Mouse (Mus musculus): ENCODE measurements around the gene Stx11. TPM values are rescaled to one million over a fixed set of nuclear protein-coding genes. Genes with fewer than 3 reads are reported as not detected.
"Not testable (repeated sequence)": the region's sequence is repeated elsewhere in the genome, so short reads cannot be mapped to it uniquely, and the experiment has no call there.

The Stx11 gene
- polyA plus RNA-seq, 1 experiment from 2014 or later, result 20.6 TPM

DNA sequence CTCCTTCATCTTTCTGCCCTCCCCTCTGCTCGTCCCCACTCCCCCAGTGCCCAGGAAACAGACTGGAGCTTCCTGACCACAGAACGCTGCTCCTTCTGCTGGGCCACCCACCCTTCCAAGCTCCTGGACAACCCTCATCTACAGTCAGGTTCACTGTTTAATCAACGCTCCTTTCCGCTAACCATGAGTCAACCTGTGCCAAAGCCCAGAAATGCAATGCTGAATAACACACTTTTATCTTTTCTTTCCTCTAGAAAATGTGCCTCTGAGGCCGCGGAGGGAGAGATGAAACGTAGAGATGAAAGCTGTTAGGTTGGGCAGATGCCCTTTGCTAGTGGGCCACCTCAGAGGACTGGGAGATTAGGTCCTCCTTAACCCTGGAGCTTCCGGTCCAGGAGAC, 2.6 kb downstream of the Stx11 start:
- DNase-seq (ENCODE audit: low spot score), result no peak

- DNase-seq (ENCODE audit: low spot score), result no peak
Measured at GRCm38 (mm10) chr10:12957271-12957670, 6.8 kb downstream of the Stx11 start.

DNA sequence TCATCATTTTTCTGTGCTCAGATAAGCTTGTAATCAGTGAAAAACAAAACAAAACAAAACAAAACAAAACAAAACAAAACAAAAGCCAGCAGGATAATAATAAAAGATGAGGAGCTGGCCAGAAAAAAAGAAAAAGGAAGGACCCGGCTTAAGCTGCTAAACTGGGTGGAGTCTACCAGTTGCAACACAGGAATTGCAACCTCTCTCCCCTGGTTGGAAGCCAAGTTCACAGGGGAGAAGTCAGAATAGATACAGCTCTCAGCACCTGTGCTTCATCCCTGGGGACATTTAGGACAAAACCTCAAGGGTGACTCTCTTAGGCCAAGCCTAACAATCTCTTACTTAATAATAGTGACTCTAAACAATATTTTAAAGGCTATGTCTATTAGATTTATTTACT, 8.3 kb downstream of the Stx11 start:
- no peak for DNase-seq (ENCODE audit: low spot score)

DNA sequence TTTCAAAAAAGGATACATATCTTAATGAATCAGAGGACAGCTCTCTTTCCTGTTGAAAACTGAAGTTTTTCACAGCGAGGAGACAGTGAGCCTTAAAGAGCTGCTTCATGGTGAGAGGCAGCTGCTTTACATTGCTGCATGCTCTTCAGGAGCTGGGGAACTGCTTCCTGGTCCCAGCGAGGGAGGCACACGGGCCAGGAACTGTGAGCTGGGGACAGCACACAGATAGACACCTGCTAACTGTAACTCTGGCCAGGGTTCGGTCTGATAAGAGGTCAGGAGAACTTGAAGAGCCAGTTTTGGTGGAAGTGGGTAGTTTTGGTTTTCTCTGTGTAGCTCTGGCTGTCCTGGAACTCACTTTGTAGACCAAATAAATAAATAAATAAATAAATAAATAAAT, 12.7 kb downstream of the Stx11 start:
- not testable (repeated sequence) for DNase-seq (ENCODE audit: low spot score)

DNA sequence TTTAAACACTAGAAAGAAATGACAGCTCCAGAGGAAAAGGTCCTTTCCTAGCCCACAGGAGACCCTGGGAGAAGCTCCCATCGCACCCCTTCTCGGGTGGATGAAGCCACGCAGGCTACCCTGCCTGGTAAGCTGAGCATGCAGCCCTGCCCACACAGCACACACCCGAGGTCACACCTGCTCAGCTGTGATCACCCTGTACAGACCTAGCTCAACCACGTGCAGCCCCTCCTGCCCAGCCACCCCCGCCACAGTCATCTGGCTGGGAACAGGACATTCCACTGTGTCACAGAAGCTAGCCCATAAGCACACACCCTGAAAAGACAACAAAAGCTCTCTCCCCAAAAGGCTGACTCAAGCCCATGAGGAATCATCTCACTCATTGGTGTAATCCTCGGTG, 14.8 kb downstream of the Stx11 start:
- DNase-seq (ENCODE audit: low spot score), result no peak

DNA sequence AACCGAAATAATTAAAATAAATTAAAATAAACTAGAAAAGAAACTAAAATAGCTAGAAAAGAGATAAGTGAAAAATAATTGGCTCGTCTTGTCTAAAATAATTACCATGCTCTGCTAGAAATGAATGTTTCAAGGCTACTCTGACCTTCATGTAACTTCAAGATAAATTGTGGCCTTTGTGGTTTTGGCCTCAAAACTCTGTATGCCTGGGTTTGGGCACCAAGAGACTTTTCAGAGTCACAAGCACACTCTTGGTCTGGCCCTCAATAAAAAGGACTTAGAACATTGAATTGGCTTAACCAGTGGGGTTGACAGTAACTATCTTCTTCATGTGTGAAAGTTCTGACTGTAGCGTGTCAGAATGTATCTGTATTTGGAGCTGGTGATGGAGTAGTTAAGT, 16.5 kb downstream of the Stx11 start:
- no peak for DNase-seq (ENCODE audit: low spot score)

DNA sequence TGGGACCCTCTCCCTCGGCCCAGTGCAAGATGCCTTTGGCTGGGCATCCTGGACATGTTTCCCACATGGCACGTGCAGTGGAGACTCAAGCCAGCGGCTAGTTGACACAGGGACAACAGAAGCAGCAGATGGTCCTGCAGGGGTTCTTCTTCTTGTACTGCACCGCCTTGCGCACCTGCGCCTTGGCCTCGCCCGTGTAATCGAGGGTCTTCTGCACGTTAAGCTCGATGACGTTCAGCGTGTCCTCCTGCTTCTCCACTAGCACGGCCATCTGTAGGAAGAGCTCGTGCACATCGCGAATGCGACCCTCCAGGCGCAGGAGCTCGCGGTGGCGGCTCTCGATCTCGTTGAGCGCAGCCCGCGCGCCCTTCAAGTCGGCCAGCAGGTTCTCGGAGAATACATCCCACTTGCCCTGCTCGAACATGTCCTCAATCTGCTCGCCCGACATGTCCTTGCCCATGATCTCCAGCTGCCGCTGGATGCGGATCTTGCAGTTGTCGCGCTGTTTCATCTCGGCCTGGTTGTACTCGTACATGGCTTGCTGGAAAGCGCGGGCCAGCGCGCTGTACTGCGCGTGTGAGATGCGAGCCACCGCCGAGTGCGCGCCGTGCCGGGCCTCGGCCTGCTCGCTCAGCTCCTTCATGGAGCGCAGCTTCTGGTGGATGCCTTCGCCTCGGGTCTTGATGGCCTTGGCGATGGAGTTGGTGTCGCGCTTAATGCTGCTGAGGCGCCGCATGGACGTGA, 22.9 kb downstream of the Stx11 start:
- no peak for DNase-seq (ENCODE audit: low spot score)

- no peak for DNase-seq (ENCODE audit: low spot score)
Measured at GRCm38 (mm10) chr10:12938763-12939162, 25.3 kb downstream of the Stx11 start.

- DNase-seq (ENCODE audit: low spot score), result no peak
Measured at GRCm38 (mm10) chr10:12936079-12936478, 28.0 kb downstream of the Stx11 start.

- no peak for DNase-seq (ENCODE audit: low spot score)
Measured at GRCm38 (mm10) chr10:12935575-12935974, 28.5 kb downstream of the Stx11 start.

DNA sequence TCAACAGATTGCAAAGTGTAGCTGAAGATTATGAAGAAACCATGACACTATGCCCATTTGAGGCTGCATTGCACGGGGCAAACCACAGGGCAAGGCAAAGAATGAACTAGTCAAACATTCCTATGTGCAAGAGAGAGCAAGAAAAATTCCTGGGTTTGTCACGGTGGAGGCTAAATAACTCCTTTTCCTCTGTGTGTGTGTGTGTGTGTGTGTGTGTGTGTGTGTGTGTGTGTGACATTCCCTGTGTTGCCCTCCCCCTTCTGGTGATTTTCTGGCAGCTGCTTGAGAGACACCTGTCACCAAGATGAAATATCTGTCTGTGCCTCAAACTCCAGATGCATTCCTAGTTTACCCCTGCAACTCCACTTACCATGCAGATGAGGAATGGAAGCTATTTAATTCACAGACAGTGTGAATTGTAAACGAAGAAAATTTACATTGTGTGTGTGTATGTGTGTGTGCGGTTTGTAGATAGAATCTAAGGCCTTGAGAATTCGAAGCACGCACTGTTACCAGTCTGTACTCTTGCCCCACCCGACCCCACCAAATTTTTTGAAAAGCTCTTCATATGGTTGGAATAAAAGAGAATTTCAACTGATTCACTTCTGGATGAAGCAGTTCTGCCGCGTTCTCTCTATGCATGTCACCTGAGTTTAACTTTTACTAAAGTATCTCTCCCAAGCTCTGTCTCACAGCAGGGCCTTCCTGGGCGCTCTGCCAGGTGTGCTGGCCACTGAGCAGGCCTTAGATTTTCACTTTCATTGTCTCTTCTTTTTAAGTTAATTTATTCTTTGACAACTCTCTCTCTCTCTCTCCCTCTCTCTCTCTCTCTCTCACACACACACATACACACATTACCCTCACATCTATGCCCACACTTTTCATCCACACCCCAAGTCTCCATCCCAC, 32.4 kb downstream of the Stx11 start:
- DNase-seq (ENCODE audit: low spot score), result no peak

GRCm38 (mm10) chr10:12930351-12930905, 33.7 kb downstream of the Stx11 start:
- no peak for DNase-seq (ENCODE audit: low spot score)

- DNase-seq (ENCODE audit: low spot score), result no peak
Measured at GRCm38 (mm10) chr10:12929857-12930174, 34.3 kb downstream of the Stx11 start.

GRCm38 (mm10) chr10:12929149-12929856, 34.8 kb downstream of the Stx11 start:
- peak; percentile 53 for DNase-seq (ENCODE audit: low spot score)

DNA sequence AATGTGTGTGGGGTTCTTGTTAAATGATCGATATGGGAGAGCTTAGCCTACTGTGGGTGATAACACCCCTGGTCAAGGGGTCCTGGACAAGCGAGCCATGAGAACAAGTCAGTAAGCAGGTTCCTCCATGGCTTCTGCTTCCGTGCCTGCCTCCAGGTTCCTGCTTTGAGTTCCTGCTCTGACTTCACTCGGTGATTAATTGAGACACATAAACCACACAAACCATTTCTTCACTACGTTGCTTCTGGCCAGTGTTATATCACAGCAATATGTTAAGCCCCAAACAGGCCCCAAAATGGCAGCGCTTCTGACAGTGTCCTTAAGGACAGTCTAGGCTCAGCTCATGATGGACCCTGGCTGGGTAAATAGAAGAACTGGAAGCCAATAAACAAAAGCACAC, 35.9 kb downstream of the Stx11 start:
- DNase-seq (ENCODE audit: low spot score), result no peak

GRCm38 (mm10) chr10:12922574-12923353, 41.3 kb downstream of the Stx11 start:
- DNase-seq (ENCODE audit: low spot score), result peak; percentile 95

- DNase-seq (ENCODE audit: low spot score), result no peak
Measured at GRCm38 (mm10) chr10:12922077-12922573, 42.0 kb downstream of the Stx11 start.

DNA sequence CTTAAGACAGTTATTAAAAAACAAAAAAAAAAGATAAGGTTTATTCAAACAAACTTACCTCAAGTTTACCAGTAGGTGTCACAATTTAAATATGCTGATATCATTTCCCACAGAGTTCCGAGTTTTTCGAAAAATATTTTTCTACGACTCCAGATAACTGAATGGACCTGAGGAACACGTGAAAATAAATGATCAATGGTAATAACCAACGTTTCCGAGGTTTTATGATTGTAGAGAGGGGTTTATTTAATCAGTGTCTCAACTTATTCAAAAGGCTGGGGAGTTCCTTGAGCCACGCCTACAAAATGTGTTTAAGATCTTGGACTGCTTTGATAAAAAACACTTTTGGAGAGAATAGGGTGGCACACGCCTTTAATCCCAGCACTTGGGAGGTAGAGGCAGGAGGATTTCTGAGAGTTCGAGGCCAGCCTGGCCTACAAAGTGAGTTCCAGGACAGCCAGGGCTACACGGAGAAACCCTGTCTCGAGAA, 42.5 kb downstream of the Stx11 start:
- DNase-seq (ENCODE audit: low spot score), result peak; percentile 67

- DNase-seq (ENCODE audit: low spot score), result no peak
Measured at GRCm38 (mm10) chr10:12919287-12919686, 44.8 kb downstream of the Stx11 start.

GRCm38 (mm10) chr10:12917626-12918025, 46.5 kb downstream of the Stx11 start:
- DNase-seq (ENCODE audit: low spot score), result no peak

DNA sequence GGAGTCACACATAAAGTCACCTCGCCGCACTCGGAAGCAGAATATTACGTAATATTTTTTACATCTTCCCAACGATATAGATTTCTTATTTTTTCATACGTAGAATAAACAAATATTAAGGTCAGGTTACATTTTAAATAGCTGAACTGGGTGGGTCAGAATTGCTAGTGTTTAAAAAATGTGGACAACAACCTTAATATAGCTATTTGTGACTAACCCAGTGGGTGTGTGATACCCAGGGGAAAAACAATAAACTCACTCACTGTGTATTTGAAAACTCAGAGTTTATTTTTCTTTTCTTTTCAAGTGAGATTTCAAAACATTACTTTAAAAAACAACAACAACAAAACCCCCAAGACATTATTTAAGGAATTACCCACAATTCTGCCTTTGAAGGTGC, 47.7 kb downstream of the Stx11 start:
- DNase-seq (ENCODE audit: low spot score), result no peak
